Mouse (Mus musculus): ENCODE data around the gene Aup1.

DNA sequence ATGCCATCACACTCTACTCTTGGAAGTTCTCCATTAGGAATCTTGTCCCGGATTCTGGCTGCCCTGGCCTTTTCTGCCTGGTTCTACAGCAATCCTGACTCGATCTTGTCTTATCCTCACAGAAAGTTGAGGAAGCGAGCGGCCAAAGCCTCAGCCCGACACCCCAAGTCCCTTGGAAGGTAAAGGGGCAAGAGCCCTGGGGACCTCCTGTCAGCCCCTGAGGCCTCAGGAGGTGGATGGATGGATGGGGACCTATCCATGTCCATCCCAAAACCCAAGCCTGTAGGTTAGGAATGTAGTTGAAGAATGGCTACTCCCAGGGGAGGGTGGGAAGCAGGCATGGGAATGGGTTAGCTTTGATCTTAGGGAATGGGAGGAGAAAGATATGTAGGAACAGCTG is 10.3 kb upstream of the Aup1 start:
- TF ChIP-seq POLR2A (IDR thresholded peaks at IDR 0.05; ENCODE audit: insufficient read depth, low read depth, low read length) (no peak), CTCF (IDR thresholded peaks at IDR 0.05; ENCODE audit: insufficient read depth, low read depth, low read length) (no peak)

Measured in olfactory bulb, adult 2 months (tissue).